Comparison of ENCODE assay signal across 11 mouse cellular contexts in genomic region chr4:133026272-133026671, GRCm38 (mm10). TPM values are rescaled to one million over a fixed set of nuclear protein-coding genes. Genes with fewer than 3 reads are reported as not detected.
DNase-seq lines count a peak whose midpoint lies in the region; ATAC-seq lines count a peak whose summit lies in the region.
"Had no signal": no experiment of that assay in that cellular context is flagged by ENCODE, and none has a peak within 500 bp of the region (broad histone marks: within the 10 kb centered on the region; RNA-seq: fewer than 3 reads in every experiment).

No protein-coding gene starts in this region.

- peak overlapping the region; percentile 84 for H3K27ac ChIP-seq in kidney, embryonic 15.5 days
- H3K27ac ChIP-seq in forebrain, embryonic 14.5 days (ENCODE audit: low read depth, low read length) = 0 out of 2 replicates have a peak overlapping the region, but pooled peaks have one; percentile 15
- H3K27ac ChIP-seq in midbrain, embryonic 14.5 days (replicated peaks; ENCODE audit: low read depth, low read length) = peak overlapping the region; percentile 64

- H3K4me3 ChIP-seq in kidney, embryonic 15.5 days (replicated peaks) = no peak overlapping the region
- H3K4me3 ChIP-seq in forebrain, embryonic 14.5 days (ENCODE audit: low read depth, low read length) = no peak overlapping the region
- H3K4me3 ChIP-seq in midbrain, embryonic 14.5 days (replicated peaks; ENCODE audit: low read depth, low read length) = no peak overlapping the region
- H3K4me3 ChIP-seq: erythroblast, embryonic 14.5 days; myocyte had no signal

- 66% methylated on average over 10 of the region's 10 CpGs for WGBS in kidney, embryonic 15.5 days
- WGBS in forebrain, embryonic 14.5 days = 79% methylated on average over 10 of the region's 10 CpGs
- WGBS in midbrain, embryonic 14.5 days = 64% methylated on average over 10 of the region's 10 CpGs

- H3K4me1 ChIP-seq in kidney, embryonic 15.5 days = peaks cover 91% of the 10 kb centered on the region
- H3K4me1 ChIP-seq in forebrain, embryonic 14.5 days (ENCODE audit: control insufficient read depth, insufficient read depth, low read length) = peaks cover 56% of the 10 kb centered on the region
- peaks cover 58% of the 10 kb centered on the region for H3K4me1 ChIP-seq in midbrain, embryonic 14.5 days (ENCODE audit: control insufficient read depth, insufficient read depth, low read length)

- no peak overlapping the region for H3K9ac ChIP-seq in kidney, embryonic 15.5 days
- H3K9ac ChIP-seq in forebrain, embryonic 14.5 days (ENCODE audit: low read length) = 0 out of 2 replicates have a peak overlapping the region, but pooled peaks have one; percentile 21
- H3K9ac ChIP-seq in midbrain, embryonic 14.5 days (replicated peaks; ENCODE audit: low read length) = 0 out of 2 replicates have a peak overlapping the region, but pooled peaks have one; percentile 23

- peak; percentile 32 to 73 for DNase-seq in adrenal gland, adult (ENCODE audit: inconsistent age in 2 of 2, low spot score in 1 of 2)
- no peak for DNase-seq in adrenal gland, postnatal 4 days (ENCODE audit: low spot score in 2 of 2)
- DNase-seq in kidney, postnatal 25 days = no peak
- DNase-seq in forebrain, embryonic 14.5 days (ENCODE audit: low spot score) = no peak
- DNase-seq in midbrain, embryonic 14.5 days = no peak
- DNase-seq in thymus, postnatal 36 days = no peak
- DNase-seq in adrenal gland, postnatal 36 days = no peak
- DNase-seq: left cerebral cortex, postnatal 4 days had no signal

- H3K27me3 ChIP-seq in kidney, embryonic 15.5 days = no peaks in the 10 kb centered on the region
- no peaks in the 10 kb centered on the region for H3K27me3 ChIP-seq in forebrain, embryonic 14.5 days (replicated peaks; ENCODE audit: control insufficient read depth, insufficient read depth, low read length)
- H3K27me3 ChIP-seq in midbrain, embryonic 14.5 days (ENCODE audit: control insufficient read depth, insufficient read depth, low read length) = no peaks in the 10 kb centered on the region

- H3K9me3 ChIP-seq in kidney, embryonic 15.5 days (replicated peaks) = no peaks in the 10 kb centered on the region
- no peaks in the 10 kb centered on the region for H3K9me3 ChIP-seq in forebrain, embryonic 14.5 days (replicated peaks; ENCODE audit: control insufficient read depth, low read length)
- no peaks in the 10 kb centered on the region for H3K9me3 ChIP-seq in midbrain, embryonic 14.5 days (ENCODE audit: control insufficient read depth, low read length)

- ATAC-seq in kidney, embryonic 15.5 days (replicated peaks; ENCODE audit: low FRiP score) = no peak
- ATAC-seq in forebrain, embryonic 14.5 days = no peak
- no peak for ATAC-seq in midbrain, embryonic 14.5 days (ENCODE audit: low FRiP score, low TSS enrichment)

- H3K4me2 ChIP-seq in kidney, embryonic 15.5 days = no peak overlapping the region
- H3K4me2 ChIP-seq in forebrain, embryonic 14.5 days (ENCODE audit: low read length) = no peak overlapping the region
- no peak overlapping the region for H3K4me2 ChIP-seq in midbrain, embryonic 14.5 days (ENCODE audit: low read length)

- peaks cover 5% of the 10 kb centered on the region; the same call in 1 of the 2 replicates for H3K36me3 ChIP-seq in kidney, embryonic 15.5 days
- peaks cover 8% of the 10 kb centered on the region; the same call in 1 of the 2 replicates for H3K36me3 ChIP-seq in forebrain, embryonic 14.5 days (ENCODE audit: control insufficient read depth, insufficient read depth, low read length)
- peaks cover 4% of the 10 kb centered on the region; the same call in 1 of the 2 replicates for H3K36me3 ChIP-seq in midbrain, embryonic 14.5 days (ENCODE audit: control insufficient read depth, insufficient read depth, low read length)

RNA-seq across cellular contexts. Expression of gene Ahdc1, which starts 15.2 kb away (rescaled TPM):
- total RNA-seq in adrenal gland, postnatal 4 days (2021) = 10 to 100 TPM; 92.5 to 98.7 TPM
- polyA plus RNA-seq in kidney, embryonic 15.5 days (2015; fragmentation: Nextera tagmentation; extraction: Ambion mirVana) = 7.4 and 10.1 TPM in 2 replicates
- 8.6 and 12.2 TPM in 2 replicates for polyA plus RNA-seq in forebrain, embryonic 14.5 days (2014; fragmentation: Nextera tagmentation; extraction: Ambion mirVana)
- 13.0 and 15.3 TPM in 2 replicates for polyA plus RNA-seq in midbrain, embryonic 14.5 days (2014; fragmentation: Nextera tagmentation; extraction: Ambion mirVana)
- 10 to 100 TPM; 63.7 to 74.1 TPM for total RNA-seq in adrenal gland, postnatal 36 days (2021)

RNA-seq across cellular contexts. Expression of gene Fgr, which starts 52.4 kb away (rescaled TPM):
- total RNA-seq in adrenal gland, postnatal 4 days (2021) = 1 to 10 TPM; 1.2 to 1.5 TPM
- 0.63 and 0.81 TPM in 2 replicates for polyA plus RNA-seq in kidney, embryonic 15.5 days (2015; fragmentation: Nextera tagmentation; extraction: Ambion mirVana)
- polyA plus RNA-seq in forebrain, embryonic 14.5 days (2014; fragmentation: Nextera tagmentation; extraction: Ambion mirVana) = 0.23 TPM in 1 of 2 replicates, not detected in the other
- polyA plus RNA-seq in midbrain, embryonic 14.5 days (2014; fragmentation: Nextera tagmentation; extraction: Ambion mirVana) = 0.08 TPM in 1 of 2 replicates, not detected in the other
- total RNA-seq in adrenal gland, postnatal 36 days (2021) = under 1 TPM; 0.30 to 0.40 TPM
- polyA plus RNA-seq: myocyte had no signal

Comparison
In these comparisons a context has a peak if more than half of its experiments do, and no peak if none do; other contexts are left out.
1. DNase-seq: peak in adrenal gland, adult (2 of 2); none in adrenal gland, postnatal 4 days (0 of 2), kidney, postnatal 25 days (0 of 2), forebrain, embryonic 14.5 days (single experiment), midbrain, embryonic 14.5 days (single experiment), thymus, postnatal 36 days (0 of 2) and adrenal gland, postnatal 36 days (0 of 2).
2. H3K27ac ChIP-seq: peak in every context shown above with its lines; median percentile 84 in kidney, embryonic 15.5 days; 64 in midbrain, embryonic 14.5 days; 15 in forebrain, embryonic 14.5 days.